Mouse (Mus musculus) G1E (cell line): ENCODE measurements at regions not wholly inside any gene's neighbourhood (a gene's known extent, or its start where the extent isn't known, plus 50 kb on each side); places are given as distances from the start of the nearest gene placed in this dataset.

Experiments
- ATAC-seq: 2 replicates; pipeline ENCODE4 v1.8.0; 2016; ENCODE audit warnings: mild to moderate bottlenecking; ENCODE audit not compliant: insufficient number of reproducible peaks, poor library complexity, low FRiP score, severe bottlenecking; ENCODE audit errors: extremely low read depth
- DNase-seq: peaks from one replicate; pipeline ENCODE4 v3.0.0; 2012; ENCODE audit warnings: low spot score
- H3K27me3 ChIP-seq: 2 replicates; pipeline ENCODE4 v1.6.1; 2012; ENCODE audit warnings: mild to moderate bottlenecking, low read length, inconsistent platforms; ENCODE audit not compliant: insufficient read depth
- H3K36me3 ChIP-seq: replicated peaks from 2 replicates; pipeline ENCODE3; 2012; ENCODE audit warnings: mild to moderate bottlenecking, inconsistent platforms
- H3K4me1 ChIP-seq: 2 replicates; pipeline ENCODE4 v1.6.1; 2012; ENCODE audit warnings: low read depth, low read length, inconsistent platforms, mixed read lengths; ENCODE audit not compliant: insufficient read depth
- H3K4me3 ChIP-seq: 2 replicates; pipeline ENCODE4 v1.5.1; 2012; ENCODE audit warnings: low read depth, mild to moderate bottlenecking, inconsistent platforms, low read length, moderate library complexity, mixed read lengths
- H3K9me3 ChIP-seq: replicated peaks from 2 replicates; pipeline ENCODE4 v1.6.1; 2012; ENCODE audit warnings: inconsistent platforms
- CTCF ChIP-seq: IDR thresholded peaks from 2 replicates; pipeline ENCODE4 v1.5.1; 2012; ENCODE audit warnings: low read depth, low read length, inconsistent platforms, mixed read lengths
- GATA1 ChIP-seq: IDR thresholded peaks from 2 replicates; pipeline ENCODE4 v1.6.1; 2012; ENCODE audit warnings: borderline replicate concordance, low read length, inconsistent platforms, mixed read lengths
- GATA2 ChIP-seq: IDR thresholded peaks from 2 replicates; pipeline ENCODE4 v1.6.1; 2012; ENCODE audit warnings: low read depth, low read length, inconsistent platforms, borderline replicate concordance
- POLR2AphosphoS5 ChIP-seq: IDR thresholded peaks from 2 replicates; pipeline ENCODE4 v1.6.1; 2012; ENCODE audit warnings: low read depth, low read length, inconsistent platforms; ENCODE audit not compliant: insufficient replicate concordance
- TAL1 ChIP-seq: conservative IDR thresholded peaks from 2 replicates; pipeline ENCODE4 v1.6.1; 2012; ENCODE audit warnings: low read depth, low read length, inconsistent platforms, mixed read lengths

DNA sequence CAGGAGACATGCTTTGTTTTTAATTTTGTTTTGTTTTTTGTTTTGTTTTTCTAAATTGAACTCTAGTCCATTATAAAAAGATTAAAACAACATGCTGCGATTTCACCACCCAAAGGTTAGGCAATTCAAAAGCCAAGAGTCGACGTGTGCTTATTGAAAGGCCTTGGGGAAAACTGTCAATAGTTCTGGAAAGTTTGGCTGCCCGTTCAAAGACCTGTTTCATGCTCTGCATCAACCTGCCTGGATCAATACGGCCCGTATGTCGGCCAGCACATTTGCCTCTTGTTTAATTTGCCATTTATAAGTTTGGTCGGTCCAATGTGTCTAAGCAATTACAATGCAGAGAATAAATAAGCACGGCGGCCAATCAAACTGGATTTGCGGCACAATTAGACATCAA lies 234.3 kb upstream of the Cxcr4 start:
- ATAC-seq (no peak), DNase-seq (no peak)
- Histone ChIP-seq H3K4me3 (no peak overlapping the region), H3K9me3 (peaks cover 16% of the 10 kb centered on the region), H3K36me3 (no peaks in the 10 kb centered on the region), H3K4me1 (no peaks in the 10 kb centered on the region), H3K27me3 (no peaks in the 10 kb centered on the region)
- TF ChIP-seq GATA2 (no peak), CTCF (no peak), POLR2AphosphoS5 (no peak), GATA1 (no peak), TAL1 (no peak)

- no peak for TF ChIP-seq GATA1
- TF ChIP-seq CTCF = no peak
- TF ChIP-seq TAL1 = no peak
- TF ChIP-seq POLR2AphosphoS5 = no peak
- TF ChIP-seq GATA2 = no peak
- no peaks in the 10 kb centered on the region for H3K36me3 ChIP-seq
- ATAC-seq = no peak
- no peaks in the 10 kb centered on the region for H3K27me3 ChIP-seq
- DNase-seq = no peak
- no peaks in the 10 kb centered on the region for H3K4me1 ChIP-seq
- no peak overlapping the region for H3K4me3 ChIP-seq
- peaks cover 14% of the 10 kb centered on the region for H3K9me3 ChIP-seq
Measured at GRCm38 (mm10) chr1:128824916-128825683, 233.0 kb upstream of the Cxcr4 start.

DNA sequence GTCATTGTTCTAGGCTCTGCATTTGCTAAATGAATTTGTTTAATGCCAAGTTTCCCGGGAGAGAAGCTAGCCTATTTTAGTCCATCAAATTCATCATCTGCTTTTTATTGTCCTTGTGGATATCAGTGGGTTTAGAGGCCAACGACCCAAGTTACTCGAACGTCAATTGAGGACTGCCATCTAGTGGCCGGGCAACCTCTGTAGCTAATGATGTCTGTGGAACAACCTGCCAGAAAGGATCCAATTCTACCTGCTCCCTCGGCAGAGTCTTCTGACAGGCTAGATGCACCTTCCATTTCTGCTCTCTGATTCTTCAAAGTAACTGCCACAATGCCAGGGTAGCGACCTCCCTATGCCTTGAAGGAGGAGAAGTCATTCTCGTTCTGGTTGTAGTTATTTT lies 232.1 kb upstream of the Cxcr4 start:
- DNase-seq = peak; percentile 16
- H3K9me3 ChIP-seq = peaks cover 17% of the 10 kb centered on the region
- no peak overlapping the region for H3K4me3 ChIP-seq

DNA sequence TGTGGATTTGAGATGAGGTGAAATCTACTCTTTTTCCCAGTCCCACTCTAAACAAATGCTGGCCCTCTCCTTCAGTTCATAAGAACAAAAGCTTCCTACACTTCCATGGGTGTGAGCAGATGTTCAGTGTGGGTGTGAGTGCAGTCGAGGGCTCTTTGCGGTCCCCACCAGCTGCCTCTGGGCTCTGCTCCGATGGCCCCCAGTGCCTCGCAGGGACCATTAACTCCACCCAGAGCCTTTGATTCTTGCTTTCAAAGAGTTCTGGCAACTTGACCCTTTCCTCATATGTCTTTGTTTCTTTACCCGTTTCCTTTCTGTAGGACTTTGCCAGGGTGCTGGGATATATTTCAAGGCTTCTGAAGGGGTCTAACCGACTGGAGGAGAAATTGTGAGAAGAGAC lies 229.9 kb upstream of the Cxcr4 start:
- no peak for TF ChIP-seq GATA1
- no peak for TF ChIP-seq CTCF
- no peak for TF ChIP-seq POLR2AphosphoS5
- TF ChIP-seq TAL1 = no peak
- no peak for TF ChIP-seq GATA2
- ATAC-seq = no peak

More for the DNA sequence above, 232.1 kb upstream of the Cxcr4 start:
- Histone ChIP-seq H3K36me3 (no peaks in the 10 kb centered on the region), H3K4me1 (no peaks in the 10 kb centered on the region), H3K27me3 (no peaks in the 10 kb centered on the region)
- TF ChIP-seq POLR2AphosphoS5 (no peak), CTCF (peak; percentile 24; the same call in 1 of the 2 replicates)
- ATAC-seq = no peak

GRCm38 (mm10) chr1:128820527-128820926 lies 228.4 kb upstream of the Cxcr4 start:
- H3K27me3 ChIP-seq = no peaks in the 10 kb centered on the region
- DNase-seq = no peak
- no peak for ATAC-seq
- no peaks in the 10 kb centered on the region for H3K4me1 ChIP-seq
- no peak overlapping the region for H3K4me3 ChIP-seq
- H3K36me3 ChIP-seq = no peaks in the 10 kb centered on the region
- TF ChIP-seq GATA1 = no peak
- TF ChIP-seq GATA2 = no peak
- no peak for TF ChIP-seq TAL1
- no peak for TF ChIP-seq CTCF
- TF ChIP-seq POLR2AphosphoS5 = no peak
- peaks cover 19% of the 10 kb centered on the region for H3K9me3 ChIP-seq

More for the DNA sequence above, 229.9 kb upstream of the Cxcr4 start:
- DNase-seq = no peak
- Histone ChIP-seq H3K9me3 (peaks cover 14% of the 10 kb centered on the region), H3K4me1 (no peaks in the 10 kb centered on the region), H3K4me3 (no peak overlapping the region), H3K27me3 (no peaks in the 10 kb centered on the region), H3K36me3 (no peaks in the 10 kb centered on the region)

GRCm38 (mm10) chr1:128819611-128820010 lies 227.5 kb upstream of the Cxcr4 start:
- Histone ChIP-seq H3K36me3 (no peaks in the 10 kb centered on the region), H3K4me1 (no peaks in the 10 kb centered on the region), H3K27me3 (no peaks in the 10 kb centered on the region), H3K4me3 (no peak overlapping the region), H3K9me3 (peaks cover 16% of the 10 kb centered on the region)
- ATAC-seq = no peak
- DNase-seq = no peak
- TF ChIP-seq POLR2AphosphoS5 = no peak
- TF ChIP-seq TAL1 = no peak
- TF ChIP-seq GATA1 = no peak

DNA sequence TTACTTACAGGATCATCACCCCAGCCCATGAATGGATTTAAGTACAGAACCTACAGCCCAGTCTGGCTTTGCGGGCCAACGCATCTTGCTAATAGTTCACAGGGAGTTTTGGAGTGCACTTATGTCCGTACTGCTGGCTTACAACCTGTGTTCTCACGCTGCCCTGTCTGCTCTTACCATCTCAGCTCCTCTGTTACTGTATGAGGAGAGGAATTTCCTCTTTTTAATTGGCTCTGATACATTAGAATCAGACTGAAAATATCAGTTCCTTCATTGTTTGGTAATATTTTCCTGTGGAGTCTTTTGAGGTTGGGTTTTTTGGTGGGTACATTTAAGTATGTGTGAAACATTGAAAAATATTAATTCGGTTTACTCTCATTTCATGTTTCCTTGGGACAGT lies 221.3 kb upstream of the Cxcr4 start:
- ATAC-seq (no peak), DNase-seq (no peak)
- no peaks in the 10 kb centered on the region for H3K4me1 ChIP-seq
- no peak overlapping the region for H3K4me3 ChIP-seq
- H3K36me3 ChIP-seq = no peaks in the 10 kb centered on the region
- H3K27me3 ChIP-seq = no peaks in the 10 kb centered on the region; the same call in 1 of the 2 replicates
- TF ChIP-seq TAL1 = no peak
- TF ChIP-seq CTCF = no peak
- no peak for TF ChIP-seq GATA2
- TF ChIP-seq GATA1 = no peak
- no peak for TF ChIP-seq POLR2AphosphoS5
- peaks cover 27% of the 10 kb centered on the region for H3K9me3 ChIP-seq
